Mouse (Mus musculus) olfactory bulb, adult 2 months (tissue): ENCODE measurements around the gene Pla1a.

Experiments used
- CTCF ChIP-seq: fragments of 200-500 bp; IDR thresholded peaks from 2 replicates; pipeline ENCODE4 v1.5.1; 2012; ENCODE audit warnings: low read depth, mild to moderate bottlenecking, low read length, moderate library complexity; ENCODE audit not compliant: insufficient read depth
- POLR2A ChIP-seq: fragments of 200-500 bp; IDR thresholded peaks from 2 replicates; pipeline ENCODE4 v1.6.1; 2012; ENCODE audit warnings: mild to moderate bottlenecking, low read depth, low read length, moderate library complexity; ENCODE audit not compliant: insufficient read depth

DNA sequence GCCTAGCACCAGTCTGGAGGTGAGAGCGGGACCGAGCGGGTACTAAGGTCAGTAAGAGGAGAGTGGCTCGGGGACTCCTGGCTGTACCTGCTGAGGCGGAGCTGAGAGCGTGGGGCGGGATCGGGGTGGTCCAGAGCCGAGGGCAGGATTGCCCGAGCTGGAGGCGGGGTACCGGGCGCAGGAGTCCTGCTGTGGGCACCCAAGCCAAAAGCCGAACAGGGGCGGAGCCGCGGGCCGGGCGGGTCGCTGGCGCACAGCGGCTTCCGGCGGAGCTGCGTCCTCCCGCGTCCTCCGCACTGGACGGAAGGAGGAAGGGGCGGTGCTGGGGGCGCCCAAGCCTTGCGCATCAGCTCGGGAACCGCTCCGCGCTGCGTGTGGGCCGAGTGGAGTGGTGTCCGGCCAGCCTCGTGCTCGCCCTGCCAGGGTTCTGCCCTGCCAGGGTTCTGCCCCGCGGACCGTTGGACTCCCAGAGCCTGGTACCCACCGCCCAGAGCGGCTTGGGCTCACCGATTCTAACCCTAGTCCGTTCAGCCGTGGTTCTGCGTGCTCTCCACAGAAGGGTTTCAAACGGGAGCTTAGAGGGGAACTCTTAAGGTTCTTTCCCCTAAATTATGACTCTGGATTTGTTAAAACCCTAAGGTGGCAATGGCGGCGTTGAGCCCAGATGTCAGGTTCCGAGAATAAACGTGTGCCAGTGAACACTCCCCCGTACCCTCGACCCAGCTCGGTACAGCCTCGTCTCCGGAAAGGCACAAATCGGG lies 19.7 kb upstream of the Pla1a start, which contains the start of gene Adprh:
- TF ChIP-seq CTCF (no peak), POLR2A (peak; percentile 95)
